Mouse (Mus musculus): Measurements from ENCODE around the gene Tmco2.
"Not testable (repeated sequence)": the region's sequence is repeated elsewhere in the genome, so short reads cannot be mapped to it uniquely, and the experiment has no call there.

Tmco2 gene

GRCm38 (mm10) chr4:121109126-121109525, at the start of gene Tmco2:
Gene Tmco2, minus strand, starts transcription at chr4:121109226.
- DNase-seq (ENCODE audit: low spot score) = no peak

GRCm38 (mm10) chr4:121103304-121103703, 5.7 kb downstream of the Tmco2 start:
- DNase-seq (ENCODE audit: low spot score) = no peak

- DNase-seq (ENCODE audit: low spot score) = peak; percentile 95
These were observed 11.2 kb downstream of the Tmco2 start, which contains the start of gene Zmpste24 for GRCm38 (mm10) chr4:121097650-121098378. Gene Zmpste24, minus strand, starts transcription at chr4:121098241.

GRCm38 (mm10) chr4:121090211-121090610, 18.8 kb downstream of the Tmco2 start:
- DNase-seq (ENCODE audit: low spot score) = no peak

GRCm38 (mm10) chr4:121088696-121089095, 20.3 kb downstream of the Tmco2 start:
- DNase-seq (ENCODE audit: low spot score) = no peak

- DNase-seq (ENCODE audit: low spot score) = no peak
These were observed 24.5 kb downstream of the Tmco2 start for GRCm38 (mm10) chr4:121084506-121084905.

GRCm38 (mm10) chr4:121080395-121080794, 28.6 kb downstream of the Tmco2 start:
- no peak for DNase-seq (ENCODE audit: low spot score)

GRCm38 (mm10) chr4:121077915-121078646, 30.9 kb downstream of the Tmco2 start:
- DNase-seq (ENCODE audit: low spot score) = peak; percentile 16

GRCm38 (mm10) chr4:121074250-121074649, 34.8 kb downstream of the Tmco2 start:
- no peak for DNase-seq (ENCODE audit: low spot score)

GRCm38 (mm10) chr4:121065336-121065735, 43.7 kb downstream of the Tmco2 start:
- no peak for DNase-seq (ENCODE audit: low spot score)

- DNase-seq (ENCODE audit: low spot score) = not testable (repeated sequence)
These were observed 49.8 kb downstream of the Tmco2 start for GRCm38 (mm10) chr4:121059218-121059617.

- no peak for DNase-seq (ENCODE audit: low spot score)
These were observed 52.0 kb downstream of the Tmco2 start for GRCm38 (mm10) chr4:121057032-121057431.

GRCm38 (mm10) chr4:121056342-121056741, 52.7 kb downstream of the Tmco2 start:
- peak; percentile 50 for DNase-seq (ENCODE audit: low spot score)
